Mouse (Mus musculus) limb, embryonic 15.5 days (tissue): ENCODE data around the gene Cald1. TPM values are rescaled to one million over a fixed set of nuclear protein-coding genes. Genes with fewer than 3 reads are reported as not detected.

Source experiments
- ATAC-seq: fragments of 200-750 bp; cut with Nextera tagmentation; 2 replicates; pipeline ENCODE4 v1.8.0; 2017; ENCODE audit warnings: low read depth, moderate TSS enrichment; ENCODE audit not compliant: insufficient number of reproducible peaks, low FRiP score, low TSS enrichment
- H3K27ac ChIP-seq: fragments of 300-500 bp; sonication (generic); 2 replicates; pipeline ENCODE4 v1.5.1; 2015; ENCODE audit warnings: moderate library complexity, mild to moderate bottlenecking, inconsistent platforms
- H3K27me3 ChIP-seq: fragments of 300-500 bp; sonication (generic); 2 replicates; pipeline ENCODE4 v1.6.1; 2015; ENCODE audit warnings: inconsistent platforms
- H3K36me3 ChIP-seq: fragments of 300-500 bp; sonication (generic); 2 replicates; pipeline ENCODE4 v1.6.1; 2015; ENCODE audit warnings: inconsistent platforms
- H3K4me1 ChIP-seq: fragments of 300-500 bp; sonication (generic); 2 replicates; pipeline ENCODE4 v1.6.1; 2015; ENCODE audit warnings: inconsistent platforms
- H3K4me2 ChIP-seq: fragments of 300-500 bp; sonication (generic); 2 replicates; pipeline ENCODE4 v1.6.1; 2015; ENCODE audit warnings: mild to moderate bottlenecking, inconsistent platforms
- H3K4me3 ChIP-seq: fragments of 300-500 bp; sonication (generic); 2 replicates; pipeline ENCODE4 v1.5.1; 2015; ENCODE audit warnings: mild to moderate bottlenecking, inconsistent platforms
- H3K9ac ChIP-seq: fragments of 300-500 bp; sonication (generic); 2 replicates; pipeline ENCODE4 v1.6.1; 2015; ENCODE audit warnings: inconsistent platforms
- H3K9me3 ChIP-seq: fragments of 300-500 bp; sonication (generic); 2 replicates; pipeline ENCODE4 v1.6.1; 2016; ENCODE audit warnings: inconsistent platforms
- WGBS: fragments of 180-500 bp; shearing (Covaris S2); methylation state at CpG from one replicate; pipeline ENCODE4 v1.1.7; 2015; 5-methylcytosine and 5-hydroxymethylcytosine counted together
- polyA plus RNA-seq: library from polyadenylated mRNA; unstranded; fragments of >200 nt; fragmentation: Nextera tagmentation; extraction: Ambion mirVana; gene quantifications from 2 replicates; pipeline ENCODE4 v1.2.1, GENCODE M21; 2015

The Cald1 gene
- polyA plus RNA-seq, 1 experiment from 2014 or later = 288 TPM

- 56% methylated on average over 8 of the region's 8 CpGs for WGBS
- Histone ChIP-seq H3K27me3 (no peaks in the 10 kb centered on the region), H3K4me1 (peaks cover 23% of the 10 kb centered on the region), H3K9me3 (no peaks in the 10 kb centered on the region), H3K9ac (no peak overlapping the region), H3K4me3 (no peak overlapping the region), H3K4me2 (no peak overlapping the region), H3K27ac (0 out of 2 replicates have a peak overlapping the region, but pooled peaks have one; percentile 43), H3K36me3 (0 out of 2 replicates have a peak, but pooled peaks cover 5% of the 10 kb centered on the region)
- no peak for ATAC-seq
Observed at GRCm38 (mm10) chr6:34682126-34682525, 83.8 kb downstream of the Cald1 start.

DNA sequence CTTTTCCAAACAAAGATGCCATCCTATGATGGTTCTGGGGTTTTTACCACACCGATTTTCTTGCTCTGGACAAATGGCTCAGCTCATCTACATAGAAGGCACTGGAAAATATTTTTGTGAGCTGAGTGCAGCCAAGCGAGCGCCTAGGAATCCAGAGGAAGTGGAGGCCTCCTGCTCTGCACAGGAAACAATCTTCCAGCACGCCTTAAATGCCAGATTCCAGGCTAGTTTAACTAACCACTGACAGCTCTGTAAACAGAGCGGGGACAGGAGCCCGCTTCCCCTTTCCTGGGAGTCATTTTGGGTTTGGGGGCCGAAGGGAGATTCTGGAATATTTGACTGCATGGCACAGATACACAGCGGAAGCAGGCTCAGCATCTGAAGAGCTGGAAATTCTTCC, 86.6 kb downstream of the Cald1 start:
- 17% methylated on average over 8 of the region's 8 CpGs for WGBS
- ATAC-seq = no peak
- Histone ChIP-seq H3K27ac (peak overlapping the region; percentile 89), H3K27me3 (no peaks in the 10 kb centered on the region), H3K9me3 (no peaks in the 10 kb centered on the region), H3K36me3 (peaks cover 11% of the 10 kb centered on the region; the same call in 1 of the 2 replicates), H3K4me3 (no peak overlapping the region), H3K4me2 (peak overlapping the region; percentile 19; the same call in 1 of the 2 replicates), H3K4me1 (peaks cover 28% of the 10 kb centered on the region), H3K9ac (no peak overlapping the region)

- Histone ChIP-seq H3K27me3 (no peaks in the 10 kb centered on the region), H3K4me1 (peaks cover 21% of the 10 kb centered on the region), H3K4me3 (no peak overlapping the region), H3K4me2 (no peak overlapping the region), H3K9me3 (no peaks in the 10 kb centered on the region), H3K36me3 (peaks cover 11% of the 10 kb centered on the region; the same call in 1 of the 2 replicates), H3K27ac (no peak overlapping the region), H3K9ac (no peak overlapping the region)
- ATAC-seq = no peak
- 74% methylated on average over 2 of the region's 2 CpGs for WGBS
Observed at GRCm38 (mm10) chr6:34688971-34689370, 90.7 kb downstream of the Cald1 start.

- WGBS = 66% methylated on average over 7 of the region's 7 CpGs
- H3K9ac ChIP-seq = no peak overlapping the region
Observed at GRCm38 (mm10) chr6:34691416-34691815, 93.1 kb downstream of the Cald1 start.

DNA sequence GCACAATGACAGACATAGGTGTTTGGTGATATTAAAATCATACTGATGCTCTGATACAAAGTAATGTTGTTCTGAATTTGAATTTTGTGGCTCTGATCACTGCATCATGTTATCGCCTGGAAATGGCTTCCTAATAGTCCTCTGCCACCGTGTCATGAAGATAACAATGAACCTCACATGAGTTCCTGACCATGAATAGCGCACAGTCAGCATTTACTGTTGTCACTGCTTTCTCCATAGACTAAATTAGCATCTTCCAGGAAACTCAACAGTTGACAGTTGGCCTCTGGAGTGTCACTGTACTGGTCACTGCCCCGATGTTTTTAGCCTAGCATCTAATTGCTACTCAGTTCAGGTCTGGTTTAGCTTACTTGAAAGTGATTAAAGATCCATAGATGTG, 95.8 kb downstream of the Cald1 start:
- Histone ChIP-seq H3K4me1 (peaks cover 3% of the 10 kb centered on the region; the same call in 1 of the 2 replicates), H3K4me2 (no peak overlapping the region), H3K9me3 (no peaks in the 10 kb centered on the region), H3K36me3 (no peaks in the 10 kb centered on the region; the same call in 1 of the 2 replicates), H3K27ac (no peak overlapping the region), H3K9ac (no peak overlapping the region), H3K4me3 (no peak overlapping the region), H3K27me3 (no peaks in the 10 kb centered on the region)
- ATAC-seq = no peak
- WGBS = 87% methylated on average over 4 of the region's 4 CpGs

More at GRCm38 (mm10) chr6:34691416-34691815, 93.1 kb downstream of the Cald1 start:
- Histone ChIP-seq H3K9me3 (no peaks in the 10 kb centered on the region), H3K4me2 (no peak overlapping the region), H3K4me3 (no peak overlapping the region), H3K27me3 (no peaks in the 10 kb centered on the region), H3K27ac (peak overlapping the region; percentile 60), H3K4me1 (peaks cover 8% of the 10 kb centered on the region), H3K36me3 (peaks cover 10% of the 10 kb centered on the region; the same call in 1 of the 2 replicates)
- ATAC-seq = no peak

GRCm38 (mm10) chr6:34703421-34704120, 105.3 kb downstream of the Cald1 start:
- Histone ChIP-seq H3K9ac (no peak overlapping the region), H3K4me2 (no peak overlapping the region), H3K9me3 (0 out of 2 replicates have a peak, but pooled peaks cover 7% of the 10 kb centered on the region), H3K27me3 (no peaks in the 10 kb centered on the region), H3K27ac (no peak overlapping the region), H3K4me1 (peaks cover 22% of the 10 kb centered on the region), H3K36me3 (peaks cover 20% of the 10 kb centered on the region; the same call in 1 of the 2 replicates), H3K4me3 (no peak overlapping the region)
- ATAC-seq = no peak
- WGBS = 88% methylated on average over 1 of the region's 1 CpGs

DNA sequence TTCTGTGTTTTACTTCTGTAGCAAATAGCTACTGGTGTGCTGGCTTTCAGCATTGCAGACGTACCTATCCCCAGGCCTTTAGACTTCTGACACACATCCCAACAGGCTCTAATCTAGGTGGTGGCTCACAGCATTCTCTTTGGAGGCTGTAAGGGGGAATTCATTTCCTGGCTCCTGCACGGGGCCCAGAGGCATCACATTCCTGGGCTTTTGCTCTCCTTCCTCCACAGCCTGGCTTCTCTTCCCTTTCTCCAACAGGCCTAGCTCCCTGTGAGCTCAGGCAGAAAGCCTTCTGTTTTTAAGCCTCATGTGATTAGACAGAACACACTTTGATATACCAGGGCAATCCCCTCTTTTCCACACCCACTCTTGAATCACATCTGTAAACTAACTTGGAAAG, 109.2 kb downstream of the Cald1 start:
- 0 out of 2 replicates have a peak, but pooled peaks cover 7% of the 10 kb centered on the region for H3K9me3 ChIP-seq
- H3K36me3 ChIP-seq = peaks cover 20% of the 10 kb centered on the region; the same call in 1 of the 2 replicates
- no peak overlapping the region for H3K9ac ChIP-seq
- WGBS = 15% methylated on average over 2 of the region's 2 CpGs
- H3K27me3 ChIP-seq = no peaks in the 10 kb centered on the region
- H3K4me1 ChIP-seq = peaks cover 52% of the 10 kb centered on the region
- H3K27ac ChIP-seq = peak overlapping the region; percentile 90
- no peak overlapping the region for H3K4me2 ChIP-seq
- no peak overlapping the region for H3K4me3 ChIP-seq
- no peak for ATAC-seq

DNA sequence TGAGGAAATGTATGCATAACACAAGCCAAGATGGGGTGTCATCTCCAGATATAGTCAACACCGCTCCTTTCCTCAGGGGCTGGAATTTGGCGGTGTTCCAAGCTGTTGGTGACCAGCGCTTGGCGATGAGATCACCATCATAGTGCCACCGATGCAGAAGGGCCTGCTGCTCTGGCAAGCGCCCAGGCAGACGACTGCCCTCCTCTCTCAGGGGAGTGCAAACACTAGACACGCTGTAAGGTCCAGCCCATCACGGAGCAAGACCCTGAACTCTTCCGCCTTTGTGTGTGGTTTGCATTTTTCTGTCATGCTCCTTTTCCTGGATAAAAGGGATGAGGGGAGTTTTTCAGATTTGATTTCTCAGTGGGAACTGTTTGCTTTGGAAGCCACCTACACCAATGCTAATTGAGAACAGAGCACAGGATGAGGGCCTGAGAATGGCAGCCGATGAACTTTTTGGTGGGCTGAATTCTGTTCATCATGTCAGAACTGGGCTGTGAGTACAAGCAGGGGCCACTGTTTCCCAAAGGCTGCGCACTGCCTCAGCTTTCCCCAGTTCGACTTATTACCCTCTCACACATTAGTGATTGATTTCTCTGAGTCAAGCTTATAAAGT, 110.5 kb downstream of the Cald1 start:
- 26% methylated on average over 13 of the region's 13 CpGs for WGBS
- Histone ChIP-seq H3K27ac (peak overlapping the region; percentile 90), H3K9me3 (0 out of 2 replicates have a peak, but pooled peaks cover 7% of the 10 kb centered on the region), H3K4me1 (peaks cover 57% of the 10 kb centered on the region), H3K36me3 (peaks cover 11% of the 10 kb centered on the region; the same call in 1 of the 2 replicates), H3K4me3 (peak overlapping the region; percentile 49), H3K9ac (peak overlapping the region; percentile 51; the same call in 1 of the 2 replicates), H3K4me2 (peak overlapping the region; percentile 55), H3K27me3 (no peaks in the 10 kb centered on the region)
- 0 out of 2 replicates have a peak, but pooled peaks have one; percentile 20 for ATAC-seq

DNA sequence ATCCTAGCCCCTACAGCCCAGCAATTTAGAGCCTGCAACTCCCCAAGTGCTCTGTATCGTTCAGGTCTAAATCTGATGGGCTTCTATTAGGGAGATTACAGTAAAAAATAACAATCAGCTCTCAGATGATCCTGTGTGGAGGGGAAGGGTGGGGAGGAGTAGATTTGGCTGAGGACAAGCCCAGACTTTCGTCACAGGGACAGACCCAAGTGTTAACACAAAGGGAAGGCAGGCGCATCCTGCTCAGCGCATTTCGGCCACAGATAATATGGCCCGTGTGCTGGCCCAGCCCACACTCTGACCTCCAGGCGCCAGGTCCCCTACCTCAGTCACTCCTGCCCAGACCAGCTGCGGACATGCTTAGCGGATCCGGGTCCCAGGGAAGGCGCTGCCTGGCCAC, 111.0 kb downstream of the Cald1 start:
- Histone ChIP-seq H3K9ac (peak overlapping the region; percentile 51), H3K27ac (peak overlapping the region; percentile 90), H3K4me1 (peaks cover 60% of the 10 kb centered on the region), H3K36me3 (peaks cover 6% of the 10 kb centered on the region; the same call in 1 of the 2 replicates), H3K27me3 (no peaks in the 10 kb centered on the region), H3K9me3 (0 out of 2 replicates have a peak, but pooled peaks cover 6% of the 10 kb centered on the region), H3K4me3 (peak overlapping the region; percentile 49), H3K4me2 (peak overlapping the region; percentile 55)
- WGBS = 4% methylated on average over 11 of the region's 11 CpGs
- 0 out of 2 replicates have a peak, but pooled peaks have one; percentile 62 for ATAC-seq

GRCm38 (mm10) chr6:34709946-34710682, 111.8 kb downstream of the Cald1 start:
- Histone ChIP-seq H3K4me2 (peak overlapping the region; percentile 55), H3K9ac (no peak overlapping the region), H3K36me3 (no peaks in the 10 kb centered on the region), H3K9me3 (no peaks in the 10 kb centered on the region), H3K4me3 (peak overlapping the region; percentile 49), H3K4me1 (peaks cover 60% of the 10 kb centered on the region), H3K27ac (peak overlapping the region; percentile 90), H3K27me3 (no peaks in the 10 kb centered on the region)
- WGBS = 12% methylated on average over 14 of the region's 14 CpGs
- no peak for ATAC-seq

DNA sequence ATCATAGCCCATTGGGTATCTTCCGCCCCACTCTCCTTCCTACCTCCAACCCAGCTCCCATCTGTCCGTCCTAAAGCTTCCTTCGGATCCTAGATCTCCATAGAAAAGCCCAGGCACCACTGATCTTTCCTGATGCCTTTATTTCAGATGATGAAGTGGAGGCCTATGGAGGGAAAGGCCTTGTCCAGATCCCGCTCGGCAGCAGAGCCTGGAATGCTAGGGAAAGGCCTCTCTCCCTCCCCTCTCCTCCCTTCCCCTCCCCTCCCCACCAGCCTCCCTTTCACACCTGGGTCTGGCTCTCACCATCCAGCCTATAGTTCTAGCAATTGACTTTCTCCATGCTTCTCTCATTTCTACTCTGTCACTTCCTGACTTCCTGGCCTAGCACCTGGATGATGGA, 112.5 kb downstream of the Cald1 start:
- Histone ChIP-seq H3K9ac (no peak overlapping the region), H3K27ac (peak overlapping the region; percentile 43; the same call in 1 of the 2 replicates), H3K4me1 (peaks cover 60% of the 10 kb centered on the region), H3K4me3 (peak overlapping the region; percentile 49), H3K36me3 (no peaks in the 10 kb centered on the region), H3K9me3 (no peaks in the 10 kb centered on the region), H3K27me3 (no peaks in the 10 kb centered on the region), H3K4me2 (peak overlapping the region; percentile 55)
- ATAC-seq = no peak
- 46% methylated on average over 5 of the region's 5 CpGs for WGBS
